Mouse (Mus musculus) natural killer cell, adult 2 months (primary cell): ENCODE results near the gene Ptch2.

Experiments used
- DNase-seq, 2 experiments: peaks; one replicate each; pipeline ENCODE4 v3.0.0; 2022; ENCODE audit warnings: low spot score in 2 of 2

Gene Ptch2

DNA sequence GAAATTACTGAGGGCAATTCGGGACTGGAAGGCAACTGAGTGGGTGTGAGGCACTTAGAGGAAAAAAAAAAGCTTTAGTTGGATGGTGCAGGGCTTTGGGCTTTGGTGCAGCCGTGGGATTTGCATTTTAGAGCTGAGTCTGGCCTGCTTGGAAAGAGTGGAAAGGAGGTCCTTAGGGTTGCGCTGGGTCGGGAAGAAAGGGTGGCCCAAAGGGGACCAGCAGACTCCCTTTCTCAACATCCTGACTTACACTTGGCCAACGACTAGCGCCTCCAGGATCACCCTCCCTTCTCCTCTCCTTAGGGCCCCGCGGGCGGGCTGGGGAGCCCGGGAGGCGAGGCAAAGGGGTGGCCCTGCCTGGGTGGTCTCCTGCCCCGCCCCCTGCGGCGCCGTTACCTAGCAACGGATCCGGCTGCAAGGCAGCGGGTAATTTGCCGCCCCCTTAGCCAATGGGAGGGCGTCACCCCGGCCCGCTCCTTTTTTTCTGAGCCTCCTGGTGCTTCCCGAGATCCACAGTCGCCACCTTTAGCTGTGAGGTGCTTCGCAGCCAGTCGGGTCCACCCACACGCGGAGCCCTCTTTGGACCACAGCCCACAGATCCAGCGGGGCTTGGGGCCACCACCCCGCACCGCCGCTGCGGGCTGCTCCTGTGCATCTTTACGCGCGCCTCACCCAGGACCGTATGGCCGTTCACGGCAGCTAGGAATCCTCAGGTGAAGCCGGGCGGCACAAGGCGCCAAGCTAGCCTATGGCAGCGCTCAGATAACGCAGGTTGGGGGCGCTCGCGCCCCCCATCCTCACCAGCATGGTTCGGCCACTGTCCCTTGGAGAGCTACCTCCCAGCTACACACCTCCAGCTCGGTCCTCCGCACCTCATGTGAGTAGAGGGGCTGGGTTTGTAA is at the start of gene Ptch2:
Gene Ptch2, plus strand, starts transcription at position 525 of the 902 bp plus-strand sequence.
- DNase-seq = no peak

- DNase-seq = no peak
These were observed 47.0 kb upstream of the Ptch2 start for GRCm38 (mm10) chr4:117048836-117049235.

- DNase-seq = no peak
These were observed 46.4 kb upstream of the Ptch2 start for GRCm38 (mm10) chr4:117049485-117049884.

DNA sequence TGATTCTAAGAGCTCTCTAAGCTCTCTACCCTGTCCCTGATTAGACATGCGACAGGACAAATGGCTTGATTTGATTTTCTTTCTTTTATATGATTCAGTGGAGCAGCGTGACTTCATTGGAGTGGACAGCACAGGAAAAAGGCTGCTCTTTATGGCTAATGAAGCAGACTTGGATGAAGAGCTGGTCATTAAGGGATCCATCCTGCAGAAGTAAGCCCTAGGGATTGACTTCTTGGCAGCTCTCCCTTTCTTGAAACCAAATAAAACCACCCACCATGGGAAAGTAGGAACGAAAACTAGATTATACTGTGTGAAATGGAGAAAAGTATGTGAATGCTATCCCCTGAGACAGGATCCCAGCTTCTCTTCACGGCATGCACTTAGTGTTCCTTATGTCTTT is 43.2 kb upstream of the Ptch2 start:
- no peak for DNase-seq

DNA sequence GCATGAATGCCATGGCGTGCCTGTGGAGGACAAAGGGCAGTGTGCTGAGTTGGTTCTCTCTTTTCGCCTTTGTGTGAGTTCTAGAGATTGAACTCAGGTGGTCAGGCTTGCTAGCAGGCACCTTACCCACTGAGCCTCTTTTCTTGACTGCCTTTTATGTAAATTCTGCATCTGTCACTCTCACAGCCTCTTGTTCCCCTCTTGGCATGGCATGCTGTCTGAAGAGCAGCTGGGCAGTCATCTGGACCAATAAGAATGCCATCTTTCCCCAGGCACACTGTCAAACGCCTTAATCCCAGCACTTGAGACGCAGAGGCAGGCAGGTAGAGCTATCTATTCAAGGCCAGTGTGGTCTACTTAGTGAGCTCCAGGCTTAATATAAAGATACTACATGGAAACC is 41.9 kb upstream of the Ptch2 start:
- DNase-seq = no peak

DNA sequence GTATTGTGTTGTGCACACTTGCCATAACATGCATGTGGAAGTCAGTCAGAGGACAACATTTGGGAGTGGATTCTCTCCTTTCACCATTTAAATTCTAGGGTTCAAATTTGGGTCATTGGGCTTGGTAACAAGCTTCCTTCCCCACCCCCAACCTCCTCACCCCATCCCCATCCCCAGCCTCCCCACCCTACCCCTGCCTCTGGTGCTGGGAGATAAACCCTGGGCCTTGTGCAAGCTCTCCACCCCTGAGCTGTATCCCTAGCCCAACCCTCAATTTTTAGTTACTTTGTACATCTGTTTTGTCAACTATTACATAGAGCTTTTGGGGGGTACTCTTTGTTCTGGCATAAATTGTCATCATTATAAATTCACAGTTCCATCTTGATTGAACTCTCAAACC is 39.8 kb upstream of the Ptch2 start:
- no peak for DNase-seq

GRCm38 (mm10) chr4:117056514-117056913 is 39.4 kb upstream of the Ptch2 start:
- no peak for DNase-seq

DNA sequence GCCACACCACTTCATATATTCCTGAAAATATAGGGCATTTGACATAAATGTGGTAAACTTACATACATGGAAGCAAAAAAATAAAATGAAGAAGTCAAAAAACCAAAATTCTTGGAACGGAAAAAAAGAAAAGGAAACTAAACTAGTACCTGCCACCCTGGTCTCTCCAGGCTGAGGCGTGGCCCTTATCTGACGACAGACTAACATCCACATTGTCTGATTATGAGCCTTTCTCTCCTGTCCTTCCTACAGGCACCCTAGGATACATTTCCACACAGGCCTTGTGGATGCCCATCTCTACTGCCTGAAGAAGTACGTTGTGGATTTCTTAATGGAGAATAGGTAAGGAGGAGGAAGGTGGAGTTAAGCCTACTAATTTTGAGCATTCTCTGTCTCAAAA is 37.4 kb upstream of the Ptch2 start:
- no peak for DNase-seq

DNA sequence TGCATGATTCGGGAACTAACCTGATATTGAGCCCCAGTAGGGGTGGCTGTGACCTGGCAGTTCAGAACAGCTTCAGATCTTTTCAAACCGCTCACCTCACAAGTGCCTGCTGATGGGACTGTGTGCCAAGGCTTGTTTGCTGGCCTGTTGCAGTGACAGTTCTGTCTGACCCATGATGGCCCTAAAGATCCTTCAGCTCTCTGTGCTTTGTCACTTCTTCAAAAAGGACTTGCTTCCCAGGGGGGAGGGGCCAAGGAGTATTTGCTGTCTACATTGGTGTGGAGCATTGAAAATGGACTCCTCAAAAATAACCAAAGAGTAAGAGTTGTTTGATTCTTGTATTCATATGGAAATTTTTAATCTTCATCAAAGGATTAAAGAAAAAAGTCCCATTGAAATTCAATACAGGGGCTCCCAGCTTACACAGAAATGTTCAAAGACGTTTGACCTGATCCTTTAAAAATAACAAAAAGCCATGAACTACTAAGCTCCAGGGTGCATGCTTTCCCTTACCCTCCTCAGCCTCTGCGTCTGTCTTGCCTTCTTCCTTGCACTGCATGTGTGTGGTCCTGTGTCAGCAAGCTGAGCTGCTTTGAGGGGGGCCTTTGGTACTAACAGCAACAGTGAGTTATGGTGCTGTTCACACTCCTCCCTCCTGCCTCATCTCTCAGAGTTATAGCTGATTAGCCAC is 33.0 kb upstream of the Ptch2 start:
- DNase-seq = no peak

- DNase-seq = no peak
These were observed 27.8 kb upstream of the Ptch2 start for GRCm38 (mm10) chr4:117068035-117068434.

DNA sequence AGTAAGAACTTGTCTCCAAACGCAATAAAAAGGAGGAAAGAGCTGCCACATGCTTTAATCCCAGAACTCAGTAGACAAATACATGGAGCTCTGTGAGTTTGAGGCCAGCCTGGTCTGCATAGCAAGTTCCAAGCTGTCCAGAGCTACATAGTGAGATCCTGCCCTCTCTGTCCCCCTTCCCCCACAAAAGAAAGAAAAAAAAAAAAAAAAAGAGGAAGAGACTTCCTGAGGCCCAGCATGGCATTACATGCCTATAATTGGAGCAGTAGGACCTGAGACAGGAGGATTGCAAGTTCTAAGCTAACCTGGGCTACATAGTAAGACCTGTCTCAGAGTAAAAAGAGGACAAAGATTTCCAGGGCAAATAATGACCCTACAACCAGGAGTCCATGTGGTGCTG is 26.2 kb upstream of the Ptch2 start:
- no peak for DNase-seq

GRCm38 (mm10) chr4:117070624-117071023 is 25.3 kb upstream of the Ptch2 start:
- DNase-seq = no peak

- no peak for DNase-seq
These were observed 24.7 kb upstream of the Ptch2 start for GRCm38 (mm10) chr4:117071183-117071582.

- DNase-seq = no peak
These were observed 7.8 kb upstream of the Ptch2 start for GRCm38 (mm10) chr4:117087948-117088640.

DNA sequence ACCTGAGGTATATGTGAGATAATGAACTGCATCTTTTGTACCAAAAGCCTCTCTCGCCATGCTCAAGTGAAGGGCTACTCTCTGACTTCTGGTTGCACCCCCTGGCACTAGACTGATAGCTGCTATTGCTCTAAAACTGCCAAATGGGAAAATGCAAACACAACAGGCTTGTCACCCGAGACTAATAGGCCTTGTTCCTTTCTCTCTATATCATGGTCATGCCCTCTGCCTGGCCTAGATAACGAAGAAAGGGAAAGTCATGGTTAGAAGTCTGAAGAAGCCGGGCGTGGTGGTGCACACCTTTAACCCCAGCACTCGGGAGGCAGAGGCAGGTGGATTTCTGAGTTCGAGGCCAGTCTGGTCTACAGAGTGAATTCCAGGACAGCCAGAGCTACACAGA is 5.3 kb upstream of the Ptch2 start:
- no peak for DNase-seq

DNA sequence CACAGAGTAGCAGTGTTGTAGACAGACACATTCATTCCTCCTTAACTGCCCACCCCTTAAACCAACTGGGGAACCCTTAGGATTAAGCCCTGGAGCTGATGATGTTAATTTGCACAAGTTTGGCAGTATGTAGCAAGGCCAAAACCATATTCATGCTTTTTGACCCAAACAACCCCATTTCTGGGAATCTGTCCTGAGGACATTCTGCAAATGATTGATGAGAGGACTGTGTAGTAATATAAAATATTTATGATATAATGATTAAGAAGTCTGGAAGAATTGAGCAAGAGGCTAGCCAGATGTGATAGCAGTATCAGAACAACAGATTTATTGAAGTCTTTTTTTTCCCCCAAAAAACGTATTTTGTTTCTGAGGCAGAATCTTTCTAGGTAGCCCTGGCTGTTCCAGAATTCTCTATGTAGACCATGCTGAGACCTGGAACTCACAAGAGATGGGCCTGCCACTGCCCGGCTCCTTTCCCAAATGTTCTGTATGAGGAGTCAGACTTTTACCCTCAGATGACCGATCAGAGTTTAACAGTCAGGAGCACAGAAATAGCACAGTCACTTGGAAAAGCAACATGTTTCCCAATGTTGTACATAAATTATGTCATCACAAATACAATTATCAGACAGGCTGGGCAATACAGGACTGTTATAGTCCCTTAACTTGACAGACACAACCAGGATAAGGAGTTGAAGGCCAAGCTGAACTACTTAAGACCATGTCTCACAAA is 1.1 kb upstream of the Ptch2 start:
- DNase-seq = no peak

- DNase-seq = no peak
These were observed 791 bp downstream of the Ptch2 start for GRCm38 (mm10) chr4:117096666-117097065.

DNA sequence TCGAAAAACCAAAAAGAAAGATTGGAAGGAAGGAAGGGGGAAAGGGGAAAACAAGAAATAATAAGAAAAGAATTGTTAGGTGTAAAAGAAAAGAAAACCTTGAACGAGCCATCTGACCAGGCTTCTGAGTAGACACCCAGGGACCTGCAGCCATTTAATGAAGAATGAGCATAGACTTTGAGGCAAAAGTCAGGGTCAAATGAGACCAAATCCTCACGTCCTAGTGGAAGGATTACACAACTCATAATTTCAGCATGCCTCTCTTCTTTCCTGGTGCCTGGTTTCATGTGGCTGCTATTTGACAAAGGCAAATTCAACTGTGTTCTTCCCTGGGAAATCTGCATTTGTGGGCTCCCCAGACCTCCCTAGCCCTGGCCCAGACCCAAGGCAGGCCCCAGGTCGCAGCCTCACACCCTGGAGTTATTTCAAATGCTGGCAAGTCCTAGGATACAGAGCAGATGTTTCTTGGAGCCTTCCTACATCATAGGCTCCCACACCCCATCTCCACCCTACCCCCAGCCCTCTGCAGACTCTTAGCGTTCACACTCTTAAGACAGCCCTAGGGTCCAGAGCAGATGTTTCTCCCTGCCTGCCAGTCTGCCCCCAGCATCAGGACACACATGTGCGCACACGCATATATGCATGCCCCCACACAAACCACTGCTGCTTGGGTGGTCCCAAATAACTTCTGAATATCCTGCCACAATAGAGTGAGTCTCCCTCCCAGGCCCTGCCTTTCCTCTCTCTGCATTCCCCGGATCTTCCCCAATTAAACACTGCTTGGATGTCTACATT is 2.3 kb downstream of the Ptch2 start:
- no peak for DNase-seq

- no peak for DNase-seq
These were observed 2.8 kb downstream of the Ptch2 start for GRCm38 (mm10) chr4:117098764-117099036.

DNA sequence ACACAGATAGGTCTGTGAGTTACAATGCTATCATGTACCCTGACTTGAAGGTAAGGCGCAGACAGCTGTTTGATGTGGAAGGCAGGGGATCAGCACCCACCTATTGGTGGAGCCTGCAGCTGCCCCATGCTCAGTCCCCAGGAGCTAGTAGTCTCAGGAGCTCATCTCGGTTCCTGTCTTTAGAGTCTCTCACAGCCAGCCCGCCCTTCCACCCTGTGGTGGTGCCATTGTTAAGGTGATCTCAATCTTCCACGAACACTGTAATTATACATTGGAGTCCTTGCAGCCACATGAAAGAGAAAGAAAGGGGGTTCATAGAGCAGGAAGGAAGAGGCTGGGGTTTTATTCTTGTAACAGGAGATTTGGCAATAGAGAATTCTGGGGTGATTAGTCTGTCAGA is 4.2 kb downstream of the Ptch2 start:
- no peak for DNase-seq

GRCm38 (mm10) chr4:117101218-117101617 is 5.3 kb downstream of the Ptch2 start:
- DNase-seq = no peak
